Comparison of ENCODE assay signal across 8 mouse cellular contexts in genomic region chr13:22041142-22041536, GRCm38 (mm10). TPM values are rescaled to one million over a fixed set of nuclear protein-coding genes. Genes with fewer than 3 reads are reported as not detected.
A peak's percentile ranks its signal among the peaks of the same experiment; 100 is the strongest.
DNase-seq lines count a peak whose midpoint lies in the region; ATAC-seq and TF ChIP-seq lines count a peak whose summit lies in the region.
"Not testable (repeated sequence)": the region's sequence is repeated elsewhere in the genome, so short reads cannot be mapped to it uniquely, and the experiment has no call there.

Gene Hist1h4i, minus strand, starts transcription at chr13:22041362.

- TF ChIP-seq POLR2A in bone marrow macrophage, adult 2 months (IDR thresholded peaks at IDR 0.05; ENCODE audit: borderline replicate concordance, low read depth, low read length): peak; percentile 16; the same call in 1 of the 2 replicates
- TF ChIP-seq POLR2A in embryonic fibroblast, embryonic 13.5 days (IDR thresholded peaks at IDR 0.05; ENCODE audit: low read depth, low read length): peak; percentile 97

- TF ChIP-seq CTCF in bone marrow macrophage, adult 2 months (IDR thresholded peaks at IDR 0.05; ENCODE audit: low read depth, low read length); embryonic fibroblast, embryonic 13.5 days (IDR thresholded peaks at IDR 0.05; ENCODE audit: borderline replicate concordance, insufficient read depth, low read length): not testable (repeated sequence)

- peak within 1 kb of the TSS; percentile 88 for H3K4me2 ChIP-seq in limb, embryonic 13.5 days (replicated peaks)
- H3K4me2 ChIP-seq in midbrain, embryonic 15.5 days: peak within 1 kb of the TSS; percentile 87

- not testable (repeated sequence) for H3K9me3 ChIP-seq in limb, embryonic 13.5 days; midbrain, embryonic 15.5 days

- peaks cover 13% of the 10 kb centered on the region for H3K4me1 ChIP-seq in bone marrow macrophage, adult 2 months (ENCODE audit: control insufficient read depth, insufficient read depth, low read length)
- not testable (repeated sequence) for H3K4me1 ChIP-seq in embryonic fibroblast, embryonic 13.5 days (ENCODE audit: control insufficient read depth, insufficient read depth, low read length)
- H3K4me1 ChIP-seq in limb, embryonic 13.5 days: peaks cover 35% of the 10 kb centered on the region
- peaks cover 40% of the 10 kb centered on the region for H3K4me1 ChIP-seq in midbrain, embryonic 15.5 days

- WGBS in limb, embryonic 13.5 days: 0% methylated on average over 16 of the region's 27 CpGs
- under 1% methylated on average over 27 of the region's 27 CpGs for whole genome bisulfite sequencing in midbrain, embryonic 15.5 days

- H3K9ac ChIP-seq in limb, embryonic 13.5 days: peak within 1 kb of the TSS; percentile 76
- H3K9ac ChIP-seq in midbrain, embryonic 15.5 days: peak within 1 kb of the TSS; percentile 40

- peak within 1 kb of the TSS; percentile 96 for H3K27ac ChIP-seq in bone marrow macrophage, adult 2 months (ENCODE audit: insufficient read depth, low read depth, low read length)
- peak within 1 kb of the TSS; percentile 89 for H3K27ac ChIP-seq in embryonic fibroblast, embryonic 13.5 days (ENCODE audit: insufficient read depth, low read length)
- H3K27ac ChIP-seq in limb, embryonic 13.5 days: peak within 1 kb of the TSS; percentile 96
- peak within 1 kb of the TSS; percentile 81 for H3K27ac ChIP-seq in midbrain, embryonic 15.5 days

- DNase-seq in A20 (ENCODE audit: low read depth, low spot score): peak; percentile 97
- DNase-seq in heart, adult 9 months (ENCODE audit: low spot score in 2 of 2): peak; percentile 95
- peak; percentile 95 for DNase-seq in kidney, adult 9 months
- peak; percentile 93 to 97 for DNase-seq in spleen, adult 18-20 months

- ATAC-seq in limb, embryonic 13.5 days (ENCODE audit: low FRiP score, low read depth): peak; percentile 65
- ATAC-seq in midbrain, embryonic 15.5 days (replicated peaks): peak; percentile 55

- H3K4me3 ChIP-seq in bone marrow macrophage, adult 2 months (ENCODE audit: insufficient read depth, low read length): peak within 1 kb of the TSS; percentile 66
- H3K4me3 ChIP-seq in embryonic fibroblast, embryonic 13.5 days (ENCODE audit: insufficient read depth, low read length): peak within 1 kb of the TSS; percentile 50
- peak within 1 kb of the TSS; percentile 51 for H3K4me3 ChIP-seq in limb, embryonic 13.5 days
- H3K4me3 ChIP-seq in midbrain, embryonic 15.5 days: peak within 1 kb of the TSS; percentile 44

- not testable (repeated sequence) for H3K27me3 ChIP-seq in limb, embryonic 13.5 days; midbrain, embryonic 15.5 days (replicated peaks)

- not testable (repeated sequence) for H3K36me3 ChIP-seq in limb, embryonic 13.5 days; midbrain, embryonic 15.5 days (replicated peaks)

RNA-seq across cellular contexts. Expression of gene Hist1h4i, which starts in this region (rescaled TPM):
- polyA plus RNA-seq in bone marrow macrophage, adult 2 months (2012; ENCODE audit: insufficient read depth, insufficient read length, missing spikeins): 7.5 and 8.2 TPM in 2 replicates
- 5.6 and 9.1 TPM in 2 replicates for polyA plus RNA-seq in embryonic fibroblast, embryonic 13.5 days (2011; ENCODE audit: insufficient read length, low read depth, missing spikeins)
- polyA plus RNA-seq in limb, embryonic 13.5 days (2015; fragmentation: Nextera tagmentation; extraction: Ambion mirVana): 25.3 and 27.8 TPM in 2 replicates
- polyA plus RNA-seq in midbrain, embryonic 15.5 days (2015; fragmentation: Nextera tagmentation; extraction: Ambion mirVana): 5.7 and 7.7 TPM in 2 replicates

Comparison
In these comparisons a context has a peak if more than half of its experiments do, and no peak if none do; other contexts are left out.
1. Peak in every context shown above with its lines: DNase-seq, ATAC-seq, H3K4me3 ChIP-seq and H3K27ac ChIP-seq.